Mouse (Mus musculus): ENCODE results near the gene Atxn10.

The Atxn10 gene

GRCm38 (mm10) chr15:85474697-85475096 lies 138.7 kb downstream of the Atxn10 start:
- no peak for DNase-seq (ENCODE audit: low read depth, low spot score)

GRCm38 (mm10) chr15:85477584-85477983 lies 141.5 kb downstream of the Atxn10 start:
- peak; percentile 43 for DNase-seq (ENCODE audit: low read depth, low spot score)

- no peak for DNase-seq (ENCODE audit: low read depth, low spot score)
Observed at GRCm38 (mm10) chr15:85479365-85479764, 143.3 kb downstream of the Atxn10 start.

GRCm38 (mm10) chr15:85479919-85480318 lies 143.9 kb downstream of the Atxn10 start:
- no peak for DNase-seq (ENCODE audit: low read depth, low spot score)

- no peak for DNase-seq (ENCODE audit: low read depth, low spot score)
Observed at GRCm38 (mm10) chr15:85480630-85481029, 144.6 kb downstream of the Atxn10 start.

DNA sequence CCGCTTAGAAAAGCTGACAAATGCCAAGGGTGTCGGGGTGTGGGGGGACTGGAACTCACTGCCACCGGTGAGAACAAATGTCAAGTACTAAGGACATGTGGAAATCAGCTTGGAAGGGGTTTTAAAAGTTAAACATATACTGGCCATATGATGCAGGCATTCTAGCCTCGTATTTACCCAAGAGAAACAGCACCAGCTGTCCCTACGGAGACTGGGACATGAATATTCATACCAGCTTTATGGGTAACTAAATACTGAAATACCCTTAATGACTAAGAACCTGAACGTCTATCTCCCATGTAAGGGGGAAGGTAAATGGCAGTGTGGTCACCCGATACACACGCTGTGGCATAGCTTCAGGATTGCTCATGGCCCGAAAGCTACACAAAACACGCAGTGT lies 152.9 kb downstream of the Atxn10 start:
- DNase-seq (ENCODE audit: low read depth, low spot score): no peak

DNA sequence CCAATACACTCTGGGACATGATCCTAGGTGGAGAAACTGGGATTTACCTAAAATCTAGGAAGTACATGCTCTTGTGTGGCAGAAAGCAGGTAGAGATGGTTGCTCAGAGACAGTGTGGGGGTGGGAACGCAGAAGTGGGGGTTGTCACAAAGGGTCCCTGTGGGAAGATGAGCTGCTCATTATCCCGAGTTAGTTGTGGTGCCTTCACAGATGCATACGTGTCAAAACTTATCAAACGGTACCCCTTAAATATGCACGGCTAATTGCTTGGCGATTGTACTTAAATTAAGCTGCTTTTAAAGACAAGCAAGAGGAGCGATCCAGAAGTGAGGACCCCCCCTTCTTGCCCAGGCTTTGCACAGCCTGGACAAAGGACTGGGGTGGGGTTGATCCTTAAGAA lies 153.7 kb downstream of the Atxn10 start:
- no peak for DNase-seq (ENCODE audit: low read depth, low spot score)

DNA sequence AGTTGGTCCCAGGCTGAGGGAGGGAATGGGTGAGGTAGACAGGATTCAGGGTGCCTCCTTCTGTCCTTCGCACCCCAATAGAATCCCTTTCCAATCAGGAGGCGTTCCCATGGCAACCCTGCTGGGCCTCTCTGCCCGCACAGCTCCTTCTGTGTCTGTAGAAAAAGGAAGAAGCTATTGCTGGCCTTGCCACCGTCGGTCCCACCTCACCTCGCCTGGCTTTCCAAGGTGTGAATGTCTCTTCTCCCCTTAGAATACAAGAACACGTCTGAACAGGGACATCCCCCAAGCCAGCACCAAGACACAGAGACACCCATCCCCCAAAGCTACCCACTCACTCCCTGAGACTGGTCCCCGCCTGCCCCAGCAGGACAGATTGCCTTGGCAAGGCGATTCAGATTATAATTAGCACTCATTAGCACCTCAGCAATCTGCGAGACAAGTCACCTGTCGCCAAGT lies 158.1 kb downstream of the Atxn10 start:
- no peak for DNase-seq (ENCODE audit: low read depth, low spot score)

GRCm38 (mm10) chr15:85497548-85497947 lies 161.5 kb downstream of the Atxn10 start:
- no peak for DNase-seq (ENCODE audit: low read depth, low spot score)

GRCm38 (mm10) chr15:85497981-85498475 lies 162.0 kb downstream of the Atxn10 start:
- DNase-seq (ENCODE audit: low read depth, low spot score): no peak

GRCm38 (mm10) chr15:85500267-85500666 lies 164.2 kb downstream of the Atxn10 start:
- DNase-seq (ENCODE audit: low read depth, low spot score): no peak

DNA sequence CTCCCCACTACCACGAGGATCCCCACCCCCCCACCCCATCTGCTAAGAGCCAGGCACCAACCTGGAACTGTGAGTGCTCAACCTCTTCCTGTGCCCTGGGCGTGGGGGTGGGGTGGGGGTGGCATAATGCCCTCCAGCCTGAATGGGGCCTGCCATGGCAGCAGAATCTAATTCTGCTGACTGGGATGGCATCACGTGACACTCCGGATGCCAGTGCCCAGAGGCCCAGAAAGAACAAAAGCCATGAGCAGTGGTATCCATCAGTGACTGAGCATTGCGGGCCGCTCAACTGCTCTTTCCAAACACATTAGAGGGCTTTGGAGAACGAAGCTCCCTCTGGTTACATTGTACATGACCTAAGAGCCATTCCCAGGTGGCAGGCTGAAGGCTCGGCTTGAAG lies 167.1 kb downstream of the Atxn10 start, which contains the start of gene 7530416G11Rik:
Gene 7530416G11Rik (minus strand): TSS at position 101 of the 400 bp plus-strand sequence.
- no peak for DNase-seq (ENCODE audit: low read depth, low spot score)

- DNase-seq (ENCODE audit: low read depth, low spot score): no peak
Observed at GRCm38 (mm10) chr15:85505118-85505925, 169.3 kb downstream of the Atxn10 start.

GRCm38 (mm10) chr15:85506680-85507079 lies 170.6 kb downstream of the Atxn10 start:
- DNase-seq (ENCODE audit: low read depth, low spot score): no peak

- no peak for DNase-seq (ENCODE audit: low read depth, low spot score)
Observed at GRCm38 (mm10) chr15:85507370-85508014, 171.4 kb downstream of the Atxn10 start.
